Mouse (Mus musculus): ENCODE measurements around the gene Topaz1. TPM values are rescaled to one million over a fixed set of nuclear protein-coding genes. Genes with fewer than 3 reads are reported as not detected.

The Topaz1 gene
- polyA plus RNA-seq, 1 experiment from 2014 or later: not detected

- Histone ChIP-seq H3K27ac (ENCODE audit: low read length) (no peak overlapping the region), H3K9me3 (ENCODE audit: low read length) (no peaks in the 10 kb centered on the region; the same call in 1 of the 2 replicates), H3K4me3 (ENCODE audit: low read length) (peak overlapping the region; percentile 24), H3K4me2 (replicated peaks; ENCODE audit: low read depth, low read length) (peak overlapping the region; percentile 42), H3K27me3 (ENCODE audit: insufficient read depth, low read length) (peaks cover 21% of the 10 kb centered on the region; the same call in 1 of the 2 replicates), H3K4me1 (ENCODE audit: insufficient read depth, low read length) (no peaks in the 10 kb centered on the region), H3K9ac (replicated peaks; ENCODE audit: low read length) (no peak overlapping the region), H3K36me3 (ENCODE audit: insufficient read depth, low read length) (no peaks in the 10 kb centered on the region)
- ATAC-seq (ENCODE audit: low FRiP score, low TSS enrichment): peak; percentile 39; the same call in 1 of the 2 replicates
- WGBS: 35% methylated on average over 12 of the region's 12 CpGs
Observed at GRCm38 (mm10) chr9:122733222-122733621, 13.9 kb upstream of the Topaz1 start.

DNA sequence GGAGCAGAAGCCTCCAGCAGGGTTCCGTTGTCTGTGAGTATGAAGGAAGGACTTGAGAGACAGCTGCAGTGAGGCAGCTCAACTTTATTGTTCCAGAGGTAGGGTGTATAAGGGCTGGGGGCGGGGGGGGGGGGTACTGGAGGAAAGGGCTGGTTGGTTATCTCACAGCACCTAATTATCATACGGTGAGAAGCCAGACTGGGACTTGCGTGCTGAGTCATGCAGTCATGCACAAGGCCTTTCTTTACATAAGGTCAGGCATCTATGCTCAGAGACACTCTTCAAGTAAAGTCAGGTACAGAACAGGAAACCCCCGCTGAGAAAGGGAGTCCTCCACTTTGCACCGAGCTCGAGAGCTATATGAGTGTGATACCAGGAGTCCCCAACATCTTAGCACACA lies 12.2 kb upstream of the Topaz1 start:
- no peaks in the 10 kb centered on the region; the same call in 1 of the 2 replicates for H3K9me3 ChIP-seq (ENCODE audit: low read length)
- H3K4me3 ChIP-seq (ENCODE audit: low read length): no peak overlapping the region
- H3K4me2 ChIP-seq (replicated peaks; ENCODE audit: low read depth, low read length): no peak overlapping the region
- H3K4me1 ChIP-seq (ENCODE audit: insufficient read depth, low read length): no peaks in the 10 kb centered on the region
- no peak overlapping the region for H3K27ac ChIP-seq (ENCODE audit: low read length)
- 69% methylated on average over 6 of the region's 7 CpGs for WGBS
- H3K36me3 ChIP-seq (ENCODE audit: insufficient read depth, low read length): no peaks in the 10 kb centered on the region
- peaks cover 21% of the 10 kb centered on the region; the same call in 1 of the 2 replicates for H3K27me3 ChIP-seq (ENCODE audit: insufficient read depth, low read length)
- no peak overlapping the region for H3K9ac ChIP-seq (replicated peaks; ENCODE audit: low read length)
- no peak for ATAC-seq (ENCODE audit: low FRiP score, low TSS enrichment)

DNA sequence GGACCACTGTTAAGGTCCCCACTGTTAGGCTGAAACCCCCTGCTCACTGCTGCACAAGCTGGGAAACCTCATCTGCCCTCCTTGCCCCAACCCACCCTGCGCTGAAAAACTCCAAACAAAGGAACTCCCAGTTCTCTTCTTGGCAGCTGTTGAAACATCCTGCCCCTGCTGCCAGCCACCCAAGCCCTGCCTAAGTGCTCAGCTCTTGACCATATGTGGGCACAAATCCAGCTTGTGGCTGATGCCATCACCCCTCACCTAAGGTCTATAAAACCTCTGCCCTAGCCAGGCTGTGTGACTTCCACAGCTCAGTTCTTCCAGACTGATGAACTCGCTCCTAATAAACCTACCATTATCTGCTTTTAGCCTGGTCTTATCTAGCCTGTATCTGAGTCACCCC lies 11.1 kb upstream of the Topaz1 start:
- H3K9ac ChIP-seq (replicated peaks; ENCODE audit: low read length): no peak overlapping the region
- H3K4me1 ChIP-seq (ENCODE audit: insufficient read depth, low read length): no peaks in the 10 kb centered on the region
- H3K4me2 ChIP-seq (replicated peaks; ENCODE audit: low read depth, low read length): no peak overlapping the region
- peaks cover 15% of the 10 kb centered on the region; the same call in 1 of the 2 replicates for H3K27me3 ChIP-seq (ENCODE audit: insufficient read depth, low read length)
- WGBS: 58% methylated on average over 2 of the region's 2 CpGs
- no peaks in the 10 kb centered on the region; the same call in 1 of the 2 replicates for H3K9me3 ChIP-seq (ENCODE audit: low read length)
- H3K36me3 ChIP-seq (ENCODE audit: insufficient read depth, low read length): no peaks in the 10 kb centered on the region
- no peak overlapping the region for H3K4me3 ChIP-seq (ENCODE audit: low read length)
- no peak for ATAC-seq (ENCODE audit: low FRiP score, low TSS enrichment)
- no peak overlapping the region for H3K27ac ChIP-seq (ENCODE audit: low read length)

GRCm38 (mm10) chr9:122736742-122737141 lies 10.4 kb upstream of the Topaz1 start:
- no peak overlapping the region for H3K4me3 ChIP-seq (ENCODE audit: low read length)
- no peak for ATAC-seq (ENCODE audit: low FRiP score, low TSS enrichment)
- H3K4me2 ChIP-seq (replicated peaks; ENCODE audit: low read depth, low read length): no peak overlapping the region
- no peaks in the 10 kb centered on the region for H3K36me3 ChIP-seq (ENCODE audit: insufficient read depth, low read length)
- H3K27ac ChIP-seq (ENCODE audit: low read length): no peak overlapping the region
- WGBS: 24% methylated on average over 4 of the region's 4 CpGs
- H3K9me3 ChIP-seq (ENCODE audit: low read length): no peaks in the 10 kb centered on the region; the same call in 1 of the 2 replicates
- no peak overlapping the region for H3K9ac ChIP-seq (replicated peaks; ENCODE audit: low read length)
- H3K27me3 ChIP-seq (ENCODE audit: insufficient read depth, low read length): peaks cover 11% of the 10 kb centered on the region; the same call in 1 of the 2 replicates
- no peaks in the 10 kb centered on the region for H3K4me1 ChIP-seq (ENCODE audit: insufficient read depth, low read length)

DNA sequence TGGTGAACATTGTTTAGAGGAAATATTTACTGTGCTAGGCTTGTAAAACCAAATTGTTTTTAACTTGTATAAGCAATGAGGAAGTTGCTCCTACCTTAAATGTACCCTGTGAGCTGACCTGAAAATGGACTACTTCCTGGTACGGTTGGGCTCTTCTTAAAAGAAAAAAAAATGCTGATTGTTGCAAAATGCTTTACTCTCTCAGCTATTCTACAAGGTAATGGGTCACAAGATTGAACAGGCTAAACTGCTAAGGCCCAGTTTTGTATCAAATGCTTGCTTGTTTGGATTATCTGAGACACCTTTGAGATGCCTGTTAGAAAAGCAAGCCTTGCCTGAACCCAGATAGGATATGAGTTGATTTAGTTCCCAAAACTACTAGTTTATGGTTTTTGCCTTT lies 1.3 kb upstream of the Topaz1 start:
- Histone ChIP-seq H3K27me3 (ENCODE audit: insufficient read depth, low read length) (no peaks in the 10 kb centered on the region), H3K27ac (ENCODE audit: low read length) (no peak overlapping the region)
- 74% methylated on average over 1 of the region's 1 CpGs for WGBS

GRCm38 (mm10) chr9:122757614-122758013 lies 10.5 kb downstream of the Topaz1 start:
- no peak overlapping the region for H3K4me3 ChIP-seq (ENCODE audit: low read length)
- H3K27ac ChIP-seq (ENCODE audit: low read length): no peak overlapping the region
- H3K9me3 ChIP-seq (ENCODE audit: low read length): no peaks in the 10 kb centered on the region
- no peaks in the 10 kb centered on the region for H3K36me3 ChIP-seq (ENCODE audit: insufficient read depth, low read length)
- H3K27me3 ChIP-seq (ENCODE audit: insufficient read depth, low read length): no peaks in the 10 kb centered on the region
- no peaks in the 10 kb centered on the region for H3K4me1 ChIP-seq (ENCODE audit: insufficient read depth, low read length)
- no peak overlapping the region for H3K4me2 ChIP-seq (replicated peaks; ENCODE audit: low read depth, low read length)
- WGBS: 51% methylated on average over 2 of the region's 2 CpGs
- no peak overlapping the region for H3K9ac ChIP-seq (replicated peaks; ENCODE audit: low read length)
- no peak for ATAC-seq (ENCODE audit: low FRiP score, low TSS enrichment)

More for the DNA sequence above, 1.3 kb upstream of the Topaz1 start:
- no peaks in the 10 kb centered on the region for H3K4me1 ChIP-seq (ENCODE audit: insufficient read depth, low read length)
- no peak for ATAC-seq (ENCODE audit: low FRiP score, low TSS enrichment)
- no peaks in the 10 kb centered on the region for H3K36me3 ChIP-seq (ENCODE audit: insufficient read depth, low read length)
- no peak overlapping the region for H3K9ac ChIP-seq (replicated peaks; ENCODE audit: low read length)
- no peaks in the 10 kb centered on the region for H3K9me3 ChIP-seq (ENCODE audit: low read length)
- no peak overlapping the region for H3K4me2 ChIP-seq (replicated peaks; ENCODE audit: low read depth, low read length)
- H3K4me3 ChIP-seq (ENCODE audit: low read length): no peak overlapping the region

- Histone ChIP-seq H3K36me3 (ENCODE audit: insufficient read depth, low read length) (no peaks in the 10 kb centered on the region), H3K4me2 (replicated peaks; ENCODE audit: low read depth, low read length) (no peak overlapping the region), H3K9ac (replicated peaks; ENCODE audit: low read length) (no peak overlapping the region), H3K27me3 (ENCODE audit: insufficient read depth, low read length) (no peaks in the 10 kb centered on the region), H3K4me1 (ENCODE audit: insufficient read depth, low read length) (no peaks in the 10 kb centered on the region), H3K27ac (ENCODE audit: low read length) (no peak overlapping the region), H3K4me3 (ENCODE audit: low read length) (no peak overlapping the region), H3K9me3 (ENCODE audit: low read length) (no peaks in the 10 kb centered on the region)
- ATAC-seq (ENCODE audit: low FRiP score, low TSS enrichment): no peak
Observed at GRCm38 (mm10) chr9:122760111-122760510, 13.0 kb downstream of the Topaz1 start.

- 73% methylated on average over 5 of the region's 5 CpGs for WGBS
- Histone ChIP-seq H3K27ac (ENCODE audit: low read length) (no peak overlapping the region), H3K4me1 (ENCODE audit: insufficient read depth, low read length) (no peaks in the 10 kb centered on the region), H3K36me3 (ENCODE audit: insufficient read depth, low read length) (no peaks in the 10 kb centered on the region), H3K27me3 (ENCODE audit: insufficient read depth, low read length) (no peaks in the 10 kb centered on the region), H3K9me3 (ENCODE audit: low read length) (no peaks in the 10 kb centered on the region), H3K9ac (replicated peaks; ENCODE audit: low read length) (no peak overlapping the region), H3K4me3 (ENCODE audit: low read length) (no peak overlapping the region), H3K4me2 (replicated peaks; ENCODE audit: low read depth, low read length) (no peak overlapping the region)
- no peak for ATAC-seq (ENCODE audit: low FRiP score, low TSS enrichment)
Observed at GRCm38 (mm10) chr9:122785231-122785630, 38.1 kb downstream of the Topaz1 start.

GRCm38 (mm10) chr9:122786534-122786933 lies 39.4 kb downstream of the Topaz1 start:
- H3K36me3 ChIP-seq (ENCODE audit: insufficient read depth, low read length): no peaks in the 10 kb centered on the region
- no peak overlapping the region for H3K9ac ChIP-seq (replicated peaks; ENCODE audit: low read length)
- 86% methylated on average over 1 of the region's 1 CpGs for WGBS
- no peaks in the 10 kb centered on the region for H3K9me3 ChIP-seq (ENCODE audit: low read length)
- no peaks in the 10 kb centered on the region for H3K4me1 ChIP-seq (ENCODE audit: insufficient read depth, low read length)
- no peak overlapping the region for H3K4me2 ChIP-seq (replicated peaks; ENCODE audit: low read depth, low read length)
- H3K27ac ChIP-seq (ENCODE audit: low read length): no peak overlapping the region
- no peaks in the 10 kb centered on the region for H3K27me3 ChIP-seq (ENCODE audit: insufficient read depth, low read length)
- no peak for ATAC-seq (ENCODE audit: low FRiP score, low TSS enrichment)
- H3K4me3 ChIP-seq (ENCODE audit: low read length): no peak overlapping the region

DNA sequence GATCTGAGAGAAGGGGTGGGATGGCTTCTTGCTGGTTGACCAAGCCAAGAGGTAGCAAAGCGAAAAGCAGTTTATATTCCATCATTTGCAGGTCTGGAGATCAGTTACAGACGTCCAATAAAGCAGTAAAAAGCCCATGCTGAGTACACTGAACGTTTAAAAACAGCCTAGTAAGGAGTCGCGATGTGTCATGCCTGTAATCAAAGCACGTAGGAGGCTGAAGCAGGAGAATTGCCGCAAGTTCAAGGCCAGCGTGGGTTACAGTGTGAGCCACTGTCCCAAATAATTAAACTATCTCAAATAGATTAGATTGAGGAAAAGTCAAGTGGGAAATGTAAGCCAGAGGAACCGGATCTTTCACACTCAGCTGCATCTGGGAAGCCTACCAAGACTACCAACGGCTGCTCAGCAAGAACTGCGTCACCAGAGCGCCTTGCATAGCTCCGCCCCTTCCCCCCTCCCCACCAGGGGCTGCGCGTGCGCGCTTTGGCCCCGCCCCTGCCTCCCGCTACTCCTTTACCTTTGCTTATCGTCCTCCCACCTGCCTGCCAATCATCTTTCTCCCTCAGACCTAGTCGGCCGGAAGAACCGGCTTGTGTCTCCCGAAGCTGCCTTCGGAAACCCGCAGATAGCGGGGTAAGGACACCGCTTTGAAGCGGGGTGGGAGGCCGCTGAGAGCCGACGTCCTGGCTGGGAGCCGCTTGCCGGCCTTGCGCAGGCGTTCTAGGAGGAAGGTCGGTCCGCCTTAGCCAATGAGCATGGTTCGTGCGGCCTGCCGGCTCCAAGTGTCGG lies 58.1 kb downstream of the Topaz1 start, which contains the start of gene Tcaim:
Gene Tcaim (plus strand): TSS at position 487 of the 792 bp plus-strand sequence.
- ATAC-seq (ENCODE audit: low FRiP score, low TSS enrichment): peak; percentile 99

More for the DNA sequence above, 58.1 kb downstream of the Topaz1 start, which contains the start of gene Tcaim:
- H3K36me3 ChIP-seq (ENCODE audit: insufficient read depth, low read length): 0 out of 2 replicates have a peak, but pooled peaks cover 5% of the 10 kb centered on the region
- no peaks in the 10 kb centered on the region for H3K27me3 ChIP-seq (ENCODE audit: insufficient read depth, low read length)
- WGBS: 7% methylated on average over 40 of the region's 42 CpGs
- peak within 1 kb of the TSS; percentile 83 for H3K9ac ChIP-seq (replicated peaks; ENCODE audit: low read length)
- peaks cover 9% of the 10 kb centered on the region; the same call in 1 of the 2 replicates for H3K4me1 ChIP-seq (ENCODE audit: insufficient read depth, low read length)
- no peaks in the 10 kb centered on the region for H3K9me3 ChIP-seq (ENCODE audit: low read length)
- H3K4me2 ChIP-seq (replicated peaks; ENCODE audit: low read depth, low read length): peak within 1 kb of the TSS; percentile 76
- peak within 1 kb of the TSS; percentile 91 for H3K27ac ChIP-seq (ENCODE audit: low read length)
- peak within 1 kb of the TSS; percentile 80 for H3K4me3 ChIP-seq (ENCODE audit: low read length)

Measured in kidney, embryonic 16.5 days (tissue).